Mouse (Mus musculus) small intestine, adult 10 weeks (tissue): ENCODE measurements around the gene Enpp1. TPM values are rescaled to one million over a fixed set of nuclear protein-coding genes. Genes with fewer than 3 reads are reported as not detected.

ENCODE experiments used
- polyA plus RNA-seq: library from polyadenylated mRNA; stranded (reverse); fragments of 350-450 nt; fragmentation: Illumina TruSeq; extraction: RNeasy Lipid Tissue Mini Kit (QIAGEN cat#74804); gene quantifications from one replicate; pipeline ENCODE4 v1.2.3, GENCODE M21; 2014; ENCODE audit warnings: low replicate concordance

Gene Enpp1
- 15.4 TPM for polyA plus RNA-seq

DNA sequence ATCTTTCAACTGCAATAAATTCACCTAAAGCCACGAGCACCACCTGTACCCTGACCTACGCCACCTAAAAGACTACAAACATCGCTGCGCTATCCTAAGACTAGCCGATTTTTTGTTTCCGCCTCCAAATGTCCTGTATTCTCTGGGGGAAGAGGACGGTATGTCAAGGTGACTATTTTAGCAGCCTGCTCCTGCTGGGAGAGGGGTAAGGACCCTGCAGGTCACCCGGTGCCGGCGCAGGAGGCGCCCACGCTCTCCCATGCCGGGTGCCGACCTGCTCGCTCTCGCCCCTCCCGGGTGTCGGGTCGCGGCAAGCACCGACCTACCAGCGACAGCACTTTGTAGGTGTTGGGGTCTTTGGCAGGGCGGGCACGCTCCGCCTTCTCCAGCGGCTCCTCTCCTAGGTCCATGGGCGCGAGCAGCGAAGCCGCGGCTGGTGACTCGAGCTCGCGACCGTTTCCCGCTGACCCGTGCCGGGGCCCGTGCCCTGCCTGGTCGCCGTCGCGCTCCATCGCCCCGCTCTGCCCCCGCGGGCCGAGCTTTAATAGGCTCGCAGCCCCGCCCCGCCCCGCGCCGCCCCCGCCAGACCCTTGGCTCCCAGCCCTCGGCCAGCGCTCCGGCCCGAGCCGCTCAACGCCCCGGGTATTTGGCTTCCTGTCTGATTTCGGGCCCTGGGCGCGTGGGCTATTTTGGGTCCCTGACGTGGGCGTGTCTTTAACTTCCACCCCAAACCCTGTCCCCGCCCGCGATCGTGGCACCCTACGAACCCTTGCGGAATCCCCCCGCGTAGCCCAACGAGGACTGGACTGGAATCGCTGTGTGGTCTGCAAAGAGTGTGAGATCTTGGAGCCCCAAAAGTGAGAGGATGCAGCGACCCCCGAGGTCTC, at the start of gene Enpp1:
TSS of gene Enpp1 (minus strand) at position 680 of the 887 bp plus-strand sequence.

GRCm38 (mm10) chr10:24595250-24596002, 116.5 kb downstream of the Enpp1 start, which contains the start of gene Ccn2:
Gene Ccn2 (plus strand): TSS chr10:24595442.

Other genes with a start within 250 kb of the Enpp1 start
- 9.7 TPM for gene Ccn2, start 116.7 kb downstream of the Enpp1 start, polyA plus RNA-seq
- gene Enpp3, start 130.7 kb upstream of the Enpp1 start, polyA plus RNA-seq, result 550 TPM
- gene Med23, start 157.8 kb upstream of the Enpp1 start, polyA plus RNA-seq, result 18.8 TPM
- 2.0 TPM for gene Arg1, start 215.3 kb upstream of the Enpp1 start, polyA plus RNA-seq